Mouse (Mus musculus) B cell, adult 2 months (primary cell): ENCODE measurements around the gene Src.
"Not testable (repeated sequence)": the region's sequence is repeated elsewhere in the genome, so short reads cannot be mapped to it uniquely, and the experiment has no call there.

ENCODE experiments used
- DNase-seq, 2 experiments: peaks; one replicate each; pipeline ENCODE4 v3.0.0; 2022

Src gene

GRCm38 (mm10) chr2:157418206-157418605, at the start of gene Src:
Gene Src (plus strand): TSS chr2:157418444.
- no peak for DNase-seq

- no peak for DNase-seq
Measured at GRCm38 (mm10) chr2:157371696-157372095, 46.5 kb upstream of the Src start.

GRCm38 (mm10) chr2:157373681-157374080, 44.6 kb upstream of the Src start:
- DNase-seq, result no peak

- no peak for DNase-seq
Measured at GRCm38 (mm10) chr2:157375051-157375450, 43.2 kb upstream of the Src start.

- no peak for DNase-seq
Measured at GRCm38 (mm10) chr2:157375794-157376757, 42.2 kb upstream of the Src start.

- DNase-seq, result no peak
Measured at GRCm38 (mm10) chr2:157376995-157377394, 41.2 kb upstream of the Src start.

GRCm38 (mm10) chr2:157384836-157385235, 33.4 kb upstream of the Src start:
- no peak for DNase-seq

- not testable (repeated sequence) for DNase-seq
Measured at GRCm38 (mm10) chr2:157388901-157389590, 29.2 kb upstream of the Src start.

- DNase-seq, result no peak
Measured at GRCm38 (mm10) chr2:157389591-157389921, 28.7 kb upstream of the Src start.

GRCm38 (mm10) chr2:157392331-157392730, 25.9 kb upstream of the Src start:
- DNase-seq, result no peak

GRCm38 (mm10) chr2:157393549-157393948, 24.7 kb upstream of the Src start:
- DNase-seq, result no peak

- no peak for DNase-seq
Measured at GRCm38 (mm10) chr2:157394868-157395267, 23.4 kb upstream of the Src start.

- peak in 1 of 2 experiments; percentile 4 for DNase-seq
Measured at GRCm38 (mm10) chr2:157395371-157395770, 22.9 kb upstream of the Src start.

GRCm38 (mm10) chr2:157395960-157396359, 22.3 kb upstream of the Src start:
- DNase-seq, result peak; percentile 35 to 57

GRCm38 (mm10) chr2:157397376-157397775, 20.9 kb upstream of the Src start:
- no peak for DNase-seq

- DNase-seq, result peak in 1 of 2 experiments; percentile 10
Measured at GRCm38 (mm10) chr2:157398539-157398938, 19.7 kb upstream of the Src start.

- no peak for DNase-seq
Measured at GRCm38 (mm10) chr2:157399797-157400196, 18.4 kb upstream of the Src start.

- DNase-seq, result peak; percentile 38
Measured at GRCm38 (mm10) chr2:157400491-157400890, 17.8 kb upstream of the Src start.

GRCm38 (mm10) chr2:157401261-157401660, 17.0 kb upstream of the Src start:
- DNase-seq, result no peak

GRCm38 (mm10) chr2:157407596-157407995, 10.6 kb upstream of the Src start:
- DNase-seq, result no peak

- DNase-seq, result no peak
Measured at GRCm38 (mm10) chr2:157409793-157410533, 8.3 kb upstream of the Src start.

GRCm38 (mm10) chr2:157411151-157411693, 7.0 kb upstream of the Src start:
- no peak for DNase-seq

- DNase-seq, result no peak
Measured at GRCm38 (mm10) chr2:157412497-157412896, 5.7 kb upstream of the Src start.
